Mouse (Mus musculus) 3134 (cell line): ENCODE data around the gene Gm5134.
"Not testable (repeated sequence)": the region's sequence is repeated elsewhere in the genome, so short reads cannot be mapped to it uniquely, and the experiment has no call there.

Experiments used
- DNase-seq: peaks from one replicate; pipeline ENCODE4 v3.0.0-alpha.2; 2011; ENCODE audit warnings: low spot score; ENCODE audit not compliant: insufficient read length; ENCODE audit errors: extremely low read depth

Gene Gm5134

DNA sequence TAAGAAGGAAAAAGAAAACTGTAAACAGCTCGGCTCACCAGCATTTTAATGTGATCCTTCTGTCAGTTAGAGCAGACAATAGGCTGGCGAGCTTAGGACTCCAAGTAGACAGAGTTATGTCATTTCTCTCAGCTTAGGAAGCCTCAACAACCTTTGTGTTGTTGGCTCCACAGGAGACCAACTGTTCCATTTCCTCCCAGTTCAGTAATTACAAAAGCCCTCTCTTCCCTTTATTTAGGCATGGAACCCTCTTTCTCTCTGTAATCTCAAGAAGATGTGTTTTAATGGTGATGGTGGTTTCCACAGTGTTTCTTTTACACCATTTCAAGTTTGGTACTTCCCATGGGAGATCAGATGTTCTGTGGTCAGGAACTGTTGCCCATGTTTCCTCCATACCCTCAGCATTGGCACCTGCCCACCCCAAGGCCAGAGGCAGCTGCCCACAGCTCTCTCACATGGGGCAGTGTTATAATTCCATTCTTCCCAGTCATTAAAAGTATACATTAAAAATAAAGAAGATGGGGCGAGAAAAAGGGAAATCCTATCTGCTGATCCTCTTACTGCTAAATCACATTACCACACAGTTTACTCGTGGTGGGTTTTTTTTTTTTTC lies 36.2 kb downstream of the Gm5134 start:
- DNase-seq, result no peak

- no peak for DNase-seq
These were observed 39.4 kb downstream of the Gm5134 start for GRCm38 (mm10) chr10:75993616-75994240.

DNA sequence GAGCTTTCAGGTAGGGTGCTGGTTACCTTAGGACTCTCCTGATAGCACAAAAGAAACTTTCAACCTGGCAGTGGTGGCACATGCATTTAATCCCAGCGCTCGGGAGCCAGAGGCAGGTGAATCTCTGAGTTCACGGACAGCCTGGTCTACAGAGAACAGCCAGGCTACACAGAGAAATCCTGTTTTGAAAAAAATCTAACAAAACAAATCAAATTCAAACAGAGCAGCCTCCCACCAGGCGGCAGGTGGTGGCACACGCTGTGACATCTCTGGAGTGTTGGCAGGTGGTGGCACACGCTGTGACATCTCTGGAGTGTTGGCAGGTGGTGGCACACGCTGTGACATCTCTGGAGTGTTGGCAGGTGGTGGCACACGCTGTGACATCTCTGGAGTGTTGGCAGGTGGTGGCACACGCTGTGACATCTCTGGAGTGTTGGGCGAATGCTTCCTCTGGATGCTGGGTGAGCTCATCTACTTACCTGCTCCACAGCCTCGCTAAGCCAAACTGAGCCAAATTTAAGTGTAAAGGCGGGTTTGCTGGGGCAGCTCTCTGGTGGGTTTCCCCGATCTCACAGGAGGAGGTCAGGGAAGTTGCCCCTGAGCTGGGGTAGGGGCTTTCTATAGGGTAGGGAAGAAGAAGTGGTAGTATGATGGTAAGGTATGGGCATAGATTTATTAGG lies 40.4 kb downstream of the Gm5134 start:
- DNase-seq, result not testable (repeated sequence)

DNA sequence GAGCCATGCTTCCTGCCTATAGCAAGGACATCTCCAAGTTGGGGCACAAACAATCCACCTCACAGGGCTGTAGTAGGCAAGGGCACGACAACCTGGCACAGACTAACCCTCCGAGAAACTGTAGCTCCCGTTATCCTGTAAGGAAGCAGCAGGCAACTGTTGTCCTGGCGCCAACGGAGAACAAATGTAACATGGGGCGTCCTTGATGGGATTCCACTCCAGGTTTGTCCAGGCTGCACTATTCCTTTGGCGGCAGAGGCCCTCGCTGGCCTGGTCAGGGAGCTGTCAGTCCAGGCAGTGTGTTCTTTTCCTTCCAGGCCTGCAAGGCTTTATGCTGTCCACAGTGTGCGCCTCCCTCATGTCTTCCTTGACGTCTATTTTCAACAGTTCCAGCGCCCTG lies 41.1 kb downstream of the Gm5134 start:
- no peak for DNase-seq

DNA sequence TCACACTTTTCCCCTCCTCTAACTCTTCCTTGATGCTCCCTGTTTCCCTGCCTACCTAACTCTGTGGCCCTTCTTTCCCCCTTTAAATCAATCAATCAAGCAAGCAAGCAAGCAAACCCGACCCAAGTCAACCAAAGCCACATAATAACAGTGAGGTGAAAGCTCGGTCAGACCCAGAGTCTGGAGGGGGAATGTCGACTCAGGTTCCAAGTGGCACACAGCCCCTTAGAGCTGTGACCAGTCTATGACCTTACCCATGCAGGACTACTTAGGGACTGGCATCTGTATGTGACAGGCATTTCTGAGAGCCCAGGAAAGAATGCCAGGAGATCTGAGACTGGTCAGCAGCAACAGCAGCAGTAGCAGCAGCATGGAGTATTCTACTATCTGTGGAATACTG lies 42.0 kb downstream of the Gm5134 start:
- no peak for DNase-seq

- no peak for DNase-seq
These were observed 46.8 kb downstream of the Gm5134 start for GRCm38 (mm10) chr10:76001160-76001559.

DNA sequence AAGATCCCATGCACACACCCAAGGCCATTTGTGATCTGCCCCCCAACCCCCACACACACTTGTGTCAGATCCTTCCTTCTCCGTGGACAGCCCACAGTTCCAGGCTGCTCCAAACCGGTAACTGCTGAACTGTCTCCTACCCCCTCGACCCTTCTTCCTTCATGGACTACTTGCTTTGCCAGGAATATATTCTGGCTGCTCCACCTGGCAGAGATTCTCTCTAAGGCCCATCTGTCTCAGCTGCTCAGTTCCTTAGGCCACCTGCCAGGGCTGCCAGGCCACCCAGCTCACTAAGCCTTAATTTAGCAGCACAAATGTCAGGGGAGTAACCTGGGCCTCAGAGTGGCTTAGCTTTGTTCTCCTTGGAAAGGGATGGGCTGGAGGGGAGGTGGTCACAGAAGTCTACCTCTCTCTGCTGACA lies 47.8 kb downstream of the Gm5134 start:
- DNase-seq, result no peak

GRCm38 (mm10) chr10:76002615-76003014 lies 48.3 kb downstream of the Gm5134 start:
- no peak for DNase-seq

- DNase-seq, result no peak
These were observed 48.9 kb downstream of the Gm5134 start for GRCm38 (mm10) chr10:76003221-76003620.

- no peak for DNase-seq
These were observed 52.1 kb downstream of the Gm5134 start for GRCm38 (mm10) chr10:76006385-76006784.

GRCm38 (mm10) chr10:76009812-76010211 lies 55.5 kb downstream of the Gm5134 start:
- no peak for DNase-seq

- no peak for DNase-seq
These were observed 58.6 kb downstream of the Gm5134 start for GRCm38 (mm10) chr10:76012922-76013321.

GRCm38 (mm10) chr10:76016886-76017285 lies 62.6 kb downstream of the Gm5134 start:
- no peak for DNase-seq

GRCm38 (mm10) chr10:76021728-76022127 lies 67.4 kb downstream of the Gm5134 start:
- no peak for DNase-seq

GRCm38 (mm10) chr10:76023921-76024320 lies 69.6 kb downstream of the Gm5134 start:
- no peak for DNase-seq

DNA sequence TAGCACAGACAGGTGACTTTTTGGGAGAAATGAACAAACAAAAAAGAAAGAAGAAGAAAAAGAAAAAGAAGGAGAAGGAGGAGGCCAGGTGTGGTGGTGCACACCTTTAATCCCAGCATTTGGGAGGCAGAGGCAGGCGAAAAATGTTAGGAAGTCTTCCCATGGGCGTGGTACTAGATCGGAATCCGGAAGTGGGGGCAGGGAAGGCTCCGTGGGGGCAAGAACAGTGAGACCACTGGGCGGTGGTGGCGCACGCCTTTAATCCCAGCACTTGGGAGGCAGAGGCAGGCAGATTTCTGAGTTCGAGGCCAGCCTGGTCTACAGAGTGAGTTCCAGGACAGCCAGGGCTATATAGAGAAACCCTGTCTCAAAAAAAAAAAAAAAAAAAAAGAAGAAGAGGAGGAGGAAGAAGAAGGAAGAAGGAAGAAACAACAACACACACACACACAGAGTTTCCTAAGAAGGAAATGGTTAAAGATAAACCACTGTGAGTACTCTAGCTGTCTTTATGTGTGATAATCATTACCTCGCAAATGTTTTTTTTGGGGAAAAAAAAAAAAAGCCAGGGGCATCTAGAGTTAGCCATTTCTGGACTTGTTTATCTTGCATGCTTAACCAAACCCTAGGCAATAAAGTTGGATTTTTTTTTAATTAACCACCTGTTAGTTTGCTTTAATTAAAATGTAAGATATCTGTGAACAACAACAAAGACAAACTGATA lies 71.3 kb downstream of the Gm5134 start:
- DNase-seq, result no peak

GRCm38 (mm10) chr10:76027127-76028015 lies 73.1 kb downstream of the Gm5134 start:
- DNase-seq, result no peak

GRCm38 (mm10) chr10:76028016-76028366 lies 73.7 kb downstream of the Gm5134 start:
- DNase-seq, result no peak

DNA sequence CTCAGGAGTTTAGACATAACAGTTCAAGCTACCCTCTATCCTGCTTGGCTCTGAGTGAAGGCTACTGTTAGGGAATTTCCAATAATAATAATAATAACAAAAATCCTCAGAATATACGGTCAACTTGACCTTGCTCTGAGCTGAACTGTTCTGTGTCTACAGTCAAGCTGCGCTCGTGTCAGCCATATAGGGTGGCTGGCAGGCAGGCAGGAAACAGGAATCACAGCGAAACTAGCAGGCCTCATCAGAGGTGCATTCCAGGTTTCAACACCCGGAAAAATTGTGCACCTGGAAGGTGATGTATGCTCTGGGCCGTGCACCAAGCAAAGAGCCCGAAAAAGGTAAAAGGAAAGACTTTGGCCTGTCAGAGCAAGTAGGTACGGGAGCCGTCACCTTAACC lies 74.1 kb downstream of the Gm5134 start:
- no peak for DNase-seq

GRCm38 (mm10) chr10:76029276-76029675 lies 75.0 kb downstream of the Gm5134 start:
- no peak for DNase-seq

GRCm38 (mm10) chr10:76030496-76030895 lies 76.2 kb downstream of the Gm5134 start:
- no peak for DNase-seq
